Mouse (Mus musculus) G1E (cell line): ENCODE results near the gene Grin2d.

Source experiments
- CTCF ChIP-seq: IDR thresholded peaks from 2 replicates; pipeline ENCODE4 v1.5.1; 2012; ENCODE audit warnings: low read depth, low read length, inconsistent platforms, mixed read lengths
- TAL1 ChIP-seq: conservative IDR thresholded peaks from 2 replicates; pipeline ENCODE4 v1.6.1; 2012; ENCODE audit warnings: low read depth, low read length, inconsistent platforms, mixed read lengths

- TF ChIP-seq CTCF (no peak), TAL1 (no peak)
Observed at GRCm38 (mm10) chr7:45809276-45810075, 68.7 kb downstream of the Grin2d start.
